Mouse (Mus musculus) hindbrain, embryonic 16.5 days (tissue): Measurements from ENCODE around the gene Hist1h2bp. TPM values are rescaled to one million over a fixed set of nuclear protein-coding genes. Genes with fewer than 3 reads are reported as not detected.
"Not testable (repeated sequence)": the region's sequence is repeated elsewhere in the genome, so short reads cannot be mapped to it uniquely, and the experiment has no call there.

Experiments used
- ATAC-seq: fragments of 200-750 bp; cut with Nextera tagmentation; 2 replicates; pipeline ENCODE4 v1.8.0; 2017; ENCODE audit warnings: moderate TSS enrichment, moderate library complexity
- H3K27ac ChIP-seq: fragments of 300-500 bp; sonication (generic); 2 replicates; pipeline ENCODE4 v1.5.1; 2014; ENCODE audit warnings: low read depth, mild to moderate bottlenecking, control low read depth, low read length, moderate library complexity
- H3K27me3 ChIP-seq: fragments of 300-500 bp; sonication (generic); replicated peaks from 2 replicates; pipeline ENCODE4 v1.6.1; 2014; ENCODE audit warnings: low read length; ENCODE audit not compliant: control insufficient read depth, insufficient read depth
- H3K36me3 ChIP-seq: fragments of 300-500 bp; sonication (generic); 2 replicates; pipeline ENCODE4 v1.6.1; 2014; ENCODE audit warnings: mild to moderate bottlenecking, low read length, moderate library complexity, mixed read lengths; ENCODE audit not compliant: control insufficient read depth, insufficient read depth
- H3K4me1 ChIP-seq: fragments of 300-500 bp; sonication (generic); 2 replicates; pipeline ENCODE4 v1.6.1; 2014; ENCODE audit warnings: low read depth, low read length; ENCODE audit not compliant: control insufficient read depth, insufficient read depth
- H3K4me2 ChIP-seq: fragments of 300-500 bp; sonication (generic); 2 replicates; pipeline ENCODE4 v1.6.1; 2014; ENCODE audit warnings: mild to moderate bottlenecking, low read length, control low read depth, moderate library complexity
- H3K4me3 ChIP-seq: fragments of 300-500 bp; sonication (generic); 2 replicates; pipeline ENCODE4 v1.5.1; 2014; ENCODE audit warnings: mild to moderate bottlenecking, low read length, control low read depth, moderate library complexity
- H3K9ac ChIP-seq: fragments of 300-500 bp; sonication (generic); 2 replicates; pipeline ENCODE4 v1.6.1; 2014; ENCODE audit warnings: low read depth, mild to moderate bottlenecking, control low read depth, low read length, moderate library complexity
- H3K9me3 ChIP-seq: fragments of 300-500 bp; sonication (generic); 2 replicates; pipeline ENCODE4 v1.6.1; 2014; ENCODE audit warnings: mild to moderate bottlenecking, low read length, moderate library complexity; ENCODE audit not compliant: control insufficient read depth
- WGBS: fragments of 180-500 bp; shearing (Covaris S2); extraction: QIAGEN DNeasy Blood & Tissue Kit; methylation state at CpG from one replicate; pipeline ENCODE4 v1.1.7; 2014; 5-methylcytosine and 5-hydroxymethylcytosine counted together
- microRNA-seq: library from miRNA; unstranded; fragments of <30 nt; microRNA quantifications from one replicate; pipeline ENCODE4, GENCODE M21; 2017
- polyA plus RNA-seq: library from polyadenylated mRNA; unstranded; fragments of >200 nt; fragmentation: Nextera tagmentation; extraction: Ambion mirVana; gene quantifications from 2 replicates; pipeline ENCODE4 v1.2.1, GENCODE M21; 2015

Gene Hist1h2bp
- polyA plus RNA-seq, 1 experiment from 2014 or later, result not detected

GRCm38 (mm10) chr13:21830344-21830743, 43.1 kb downstream of the Hist1h2bp start:
- H3K9ac ChIP-seq, result no peak overlapping the region
- H3K27me3 ChIP-seq, result no peaks in the 10 kb centered on the region
- H3K27ac ChIP-seq, result no peak overlapping the region
- no peak for ATAC-seq
- no peak overlapping the region for H3K4me3 ChIP-seq
- no peaks in the 10 kb centered on the region for H3K9me3 ChIP-seq
- no peaks in the 10 kb centered on the region for H3K4me1 ChIP-seq
- H3K36me3 ChIP-seq, result no peaks in the 10 kb centered on the region
- 89% methylated on average over 10 of the region's 10 CpGs for WGBS
- H3K4me2 ChIP-seq, result no peak overlapping the region

GRCm38 (mm10) chr13:21831418-21832394, 44.4 kb downstream of the Hist1h2bp start, which contains the start of gene Hist1h4n:
TSS of gene Hist1h4n (minus strand) at chr13:21832196.
- H3K9me3 ChIP-seq, H3K4me1 ChIP-seq, H3K36me3 ChIP-seq, H3K4me3 ChIP-seq, H3K27ac ChIP-seq, H3K9ac ChIP-seq, H3K27me3 ChIP-seq: not testable (repeated sequence)
- peak within 1 kb of the TSS; percentile 43 for H3K4me2 ChIP-seq
- peak; percentile 89 for ATAC-seq
- under 1% methylated on average over 15 of the region's 58 CpGs for WGBS

- H3K36me3 ChIP-seq, H3K9me3 ChIP-seq, H3K4me1 ChIP-seq, H3K4me2 ChIP-seq, H3K9ac ChIP-seq, H3K4me3 ChIP-seq, H3K27me3 ChIP-seq, H3K27ac ChIP-seq: not testable (repeated sequence)
- peak; percentile 98 for ATAC-seq
- no CpG with 5 or more reads among the region's 24 CpGs for WGBS
Observed at GRCm38 (mm10) chr13:21833461-21833860, 46.2 kb downstream of the Hist1h2bp start, which contains the start of the genes Hist1h2ap and Hist1h2br. TSS of gene Hist1h2ap (minus strand) at chr13:21833507. TSS of gene Hist1h2br (plus strand) at chr13:21833743.

Small RNA genes within 50 kb of the gene (microRNA-seq; reads per million reads assigned to microRNA genes)
- gene Gm19658 (not detected), gene Gm44346 (not detected), gene Gm44454 (not detected), gene Gm44466 (not detected)

Other genes starting within 250 kb of the Hist1h2bp start
- gene Olfr1366, start 244.7 kb upstream of the Hist1h2bp start, polyA plus RNA-seq, result 0.11 and 0.13 TPM in 2 replicates
- 0.05 and 0.09 TPM in 2 replicates for gene Olfr1535, start 227.6 kb upstream of the Hist1h2bp start, polyA plus RNA-seq
- gene Olfr1364, start 205.7 kb upstream of the Hist1h2bp start, polyA plus RNA-seq, result not detected in 2 replicates
- not detected in 2 replicates for gene Olfr1362, start 173.4 kb upstream of the Hist1h2bp start, polyA plus RNA-seq
- gene Olfr11, start 144.9 kb upstream of the Hist1h2bp start, polyA plus RNA-seq, result 0.05 TPM in 1 of 2 replicates, not detected in the other
- not detected in 2 replicates for gene Olfr1361, start 124.1 kb upstream of the Hist1h2bp start, polyA plus RNA-seq
- not detected in 2 replicates for gene Olfr1360, start 110.1 kb upstream of the Hist1h2bp start, polyA plus RNA-seq
- gene Olfr1359, start 89.3 kb upstream of the Hist1h2bp start, polyA plus RNA-seq, result not detected in 2 replicates
- gene Hist1h2bl, start 71.3 kb upstream of the Hist1h2bp start, polyA plus RNA-seq, result not detected in 2 replicates
- gene Hist1h2ai, start 71.0 kb upstream of the Hist1h2bp start, polyA plus RNA-seq, result 5.1 and 6.5 TPM in 2 replicates
- gene Hist1h3h, start 69.8 kb upstream of the Hist1h2bp start, polyA plus RNA-seq, result 0.98 TPM in 1 of 2 replicates, not detected in the other
- 0.50 and 1.2 TPM in 2 replicates for gene Hist1h2bm, start 65.4 kb upstream of the Hist1h2bp start, polyA plus RNA-seq
- 0.35 and 0.55 TPM in 2 replicates for gene Hist1h4j, start 52.4 kb upstream of the Hist1h2bp start, polyA plus RNA-seq
- gene Hist1h4k, start 37.0 kb upstream of the Hist1h2bp start, polyA plus RNA-seq, result not detected in 2 replicates
- 3.3 and 4.8 TPM in 2 replicates for gene Hist1h2ak, start 33.6 kb upstream of the Hist1h2bp start, polyA plus RNA-seq
- not detected in 2 replicates for gene Hist1h2bn, start 33.3 kb upstream of the Hist1h2bp start, polyA plus RNA-seq
- gene Hist1h1b, start 6.8 kb upstream of the Hist1h2bp start, polyA plus RNA-seq, result 2.7 and 3.1 TPM in 2 replicates
- gene Hist1h3i, start 4.1 kb upstream of the Hist1h2bp start, polyA plus RNA-seq, result 19.4 and 19.7 TPM in 2 replicates
- gene Hist1h2an, start 243 bp upstream of the Hist1h2bp start, polyA plus RNA-seq, result 1.2 TPM in 1 of 2 replicates, not detected in the other
- 4.0 and 4.4 TPM in 2 replicates for gene Hist1h2bq, start 22.7 kb downstream of the Hist1h2bp start, polyA plus RNA-seq
- gene Hist1h2ao, start 23.0 kb downstream of the Hist1h2bp start, polyA plus RNA-seq, result not detected in 2 replicates
- not detected in 2 replicates for gene Hist1h4m, start 24.3 kb downstream of the Hist1h2bp start, polyA plus RNA-seq
- gene Hist1h4n, start 44.7 kb downstream of the Hist1h2bp start, polyA plus RNA-seq, result 2.9 and 4.2 TPM in 2 replicates
- 530 and 568 TPM in 2 replicates for gene Hist1h2ap, start 46.0 kb downstream of the Hist1h2bp start, polyA plus RNA-seq
- 3.8 and 4.2 TPM in 2 replicates for gene Hist1h2br, start 46.3 kb downstream of the Hist1h2bp start, polyA plus RNA-seq
- gene Zfp184, start 157.6 kb downstream of the Hist1h2bp start, polyA plus RNA-seq, result 10.6 and 12.4 TPM in 2 replicates
- gene Pom121l2, start 193.7 kb downstream of the Hist1h2bp start, polyA plus RNA-seq, result not detected in 2 replicates
- gene Prss16, start 222.3 kb downstream of the Hist1h2bp start, polyA plus RNA-seq, result not detected in 2 replicates
- gene Hist1h2ah, start 248.1 kb downstream of the Hist1h2bp start, polyA plus RNA-seq, result not detected in 2 replicates
- gene Hist1h2bk, start 248.4 kb downstream of the Hist1h2bp start, polyA plus RNA-seq, result 0.70 and 0.87 TPM in 2 replicates